In the genomic region with DNA sequence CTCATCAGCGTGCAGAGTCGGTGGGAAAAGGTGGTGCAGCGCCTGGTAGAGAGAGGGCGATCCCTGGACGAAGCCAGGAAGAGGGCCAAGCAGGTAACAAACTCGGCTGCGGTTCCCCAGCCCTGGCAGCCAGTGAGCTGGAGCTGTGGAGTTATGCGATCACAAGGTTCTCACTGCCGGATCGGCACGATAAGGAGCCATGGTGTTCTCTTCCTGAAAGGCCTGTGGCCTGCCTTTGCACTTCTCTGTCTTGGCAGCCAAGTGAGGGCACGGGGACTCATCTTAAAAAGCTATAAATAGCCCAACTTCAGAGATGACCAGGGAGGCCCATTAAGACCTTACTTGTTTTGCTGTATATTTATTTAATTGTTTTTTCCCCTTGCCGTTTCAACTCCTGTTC, we compare ENCODE assay signal across 22 mouse cellular contexts.
"Had no signal": no experiment of that assay in that cellular context is flagged by ENCODE, and none has a peak within 500 bp of the region (broad histone marks: within the 10 kb centered on the region; RNA-seq: fewer than 3 reads in every experiment).

No protein-coding gene starts in this region.

- H3K4me2 ChIP-seq: limb, embryonic 12.5 days; limb, embryonic 15.5 days; liver, embryonic 11.5 days; lung, embryonic 14.5 days; midbrain, embryonic 12.5 days; midbrain, embryonic 15.5 days; neural tube, embryonic 12.5 days; neural tube, embryonic 15.5 days had no signal

- H3K9me3 ChIP-seq: limb, embryonic 12.5 days; limb, embryonic 15.5 days; midbrain, embryonic 12.5 days; midbrain, embryonic 15.5 days; neural tube, embryonic 12.5 days; neural tube, embryonic 15.5 days had no signal

- DNase-seq: kidney, postnatal 14 days; kidney, postnatal 4 days; left cerebral cortex, postnatal 4 days; liver, postnatal 0 days; lung, embryonic 14.5 days; right cerebral cortex, adult 18-20 months; right cerebral cortex, postnatal 14 days; right cerebral cortex, postnatal 4 days; thymus, adult 2 months; thymus, postnatal 14 days; thymus, postnatal 4 days had no signal

- ATAC-seq: liver, postnatal 0 days; lung, postnatal 0 days; midbrain, embryonic 15.5 days had no signal

- H3K4me3 ChIP-seq: limb, embryonic 12.5 days; limb, embryonic 15.5 days; midbrain, embryonic 12.5 days; midbrain, embryonic 15.5 days; neural tube, embryonic 12.5 days; neural tube, embryonic 15.5 days had no signal

- H3K27me3 ChIP-seq: limb, embryonic 12.5 days; limb, embryonic 15.5 days; midbrain, embryonic 12.5 days; midbrain, embryonic 15.5 days; neural tube, embryonic 12.5 days; neural tube, embryonic 15.5 days had no signal

- H3K9ac ChIP-seq: limb, embryonic 12.5 days; limb, embryonic 15.5 days; liver, embryonic 14.5 days; liver, postnatal 0 days; lung, embryonic 14.5 days; midbrain, embryonic 12.5 days; midbrain, embryonic 15.5 days; neural tube, embryonic 12.5 days; neural tube, embryonic 15.5 days had no signal

- H3K4me1 ChIP-seq: limb, embryonic 12.5 days; limb, embryonic 15.5 days; midbrain, embryonic 12.5 days; midbrain, embryonic 15.5 days; neural tube, embryonic 12.5 days; neural tube, embryonic 15.5 days had no signal

- H3K27ac ChIP-seq: limb, embryonic 12.5 days; limb, embryonic 15.5 days; liver, embryonic 14.5 days; macrophage; midbrain, embryonic 12.5 days; midbrain, embryonic 15.5 days; neural tube, embryonic 12.5 days; neural tube, embryonic 15.5 days; stomach, postnatal 0 days had no signal
